Mouse (Mus musculus) Patski (cell line): ENCODE data around the gene BC034090. TPM values are rescaled to one million over a fixed set of nuclear protein-coding genes. Genes with fewer than 3 reads are reported as not detected.

Experiments used
- ATAC-seq: fragments of 100-300 bp; one replicate; pipeline ENCODE4 v1.8.0; 2021
- CTCF ChIA-PET: fragments of 350-600 bp; sonication (Branson Sonifier 250); formaldehyde crosslinking; loops from one replicate; lab custom pipeline; 2022; ENCODE audit warnings: inconsistent platforms; lab: Charles Lee
- POLR2A ChIA-PET: fragments of 350-600 bp; sonication (Branson Sonifier 250); formaldehyde crosslinking; loops from one replicate; lab custom pipeline; 2022; ENCODE audit warnings: antibody characterized with exemption, inconsistent platforms; lab: Charles Lee
- DNase-seq: peaks from one replicate; pipeline ENCODE4 v3.0.0-alpha.2; 2011; ENCODE audit warnings: low read depth, low spot score
- H3K27me3 ChIP-seq: fragments of 371-371 bp; one replicate; pipeline ENCODE4 v1.5.1; 2021
- CTCF ChIP-seq: fragments of 100-300 bp; IDR thresholded peaks from one replicate; pipeline ENCODE4 v1.5.1; 2021
- in situ Hi-C: fragments of 300-500 bp; cut with MboI; formaldehyde crosslinking; loops from 3 replicates; pipeline ENCODE4 v1.11.1; 2018; ENCODE audit warnings: low pct_unique_long_range_greater_than_20kb, mixed read lengths
- polyA plus RNA-seq: library from polyadenylated mRNA; unstranded; gene quantifications from one replicate; pipeline ENCODE4 v1.2.3, GENCODE M21; 2021

Gene BC034090
- polyA plus RNA-seq, result 75.8 TPM

DNA sequence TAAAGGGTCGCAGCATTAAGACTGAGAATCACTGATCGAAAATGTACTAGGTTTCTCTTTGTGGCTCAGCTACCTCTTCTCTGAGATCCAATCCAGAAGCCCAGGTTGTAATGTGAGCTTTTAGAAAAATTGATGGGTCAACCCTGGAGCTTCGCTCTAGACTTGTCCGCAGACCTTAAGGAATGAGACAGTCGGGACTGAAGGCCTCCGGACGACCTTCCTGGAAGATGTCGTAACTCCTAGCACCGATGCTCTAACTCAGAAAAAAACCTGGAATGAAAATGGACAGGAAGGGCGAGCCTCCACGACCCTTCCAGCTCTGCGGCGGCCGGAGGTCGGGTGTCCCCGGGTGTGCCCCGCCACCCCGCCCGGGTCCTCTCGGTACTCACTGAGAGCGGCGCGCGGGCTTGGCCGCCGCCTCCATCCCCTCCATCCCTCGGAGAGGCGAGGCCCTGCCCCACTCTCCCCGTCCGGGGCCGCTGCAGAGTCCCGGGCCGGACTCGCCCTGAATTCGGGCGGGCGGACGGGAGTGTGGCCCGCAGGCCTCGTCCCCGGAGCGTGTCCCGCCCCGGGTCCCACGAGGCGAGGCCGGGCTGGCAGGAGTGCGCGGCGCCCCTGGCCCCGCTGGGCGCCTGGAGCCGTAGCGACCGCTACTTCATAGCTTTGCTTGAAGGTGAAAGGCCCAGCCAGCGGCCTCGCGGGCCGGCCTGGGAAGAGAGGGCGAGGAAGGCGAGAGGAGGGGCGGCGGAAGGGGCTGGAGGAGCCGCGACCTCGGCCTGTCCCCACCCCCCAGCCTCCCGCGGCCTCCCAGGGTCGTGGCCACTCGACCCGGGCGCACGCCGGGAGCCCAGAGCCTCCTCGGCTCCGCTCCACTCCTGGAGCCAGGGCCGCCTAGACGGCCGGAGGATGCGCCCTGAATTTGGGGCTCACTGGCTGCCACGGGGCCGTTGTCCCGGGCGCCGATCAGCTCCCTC lies at the start of gene BC034090:
BC034090 (minus strand) TSS at position 648 of the 974 bp plus-strand sequence.
- CTCF ChIA-PET, result interaction anchor here (1.6 to 3.5 kb wide), 6 partner anchors 10 to 192 kb away, joined by 4 to 16 read pairs (median 6); no protein-coding TSS in a partner anchor
- in situ Hi-C loops, result no loop called here

DNA sequence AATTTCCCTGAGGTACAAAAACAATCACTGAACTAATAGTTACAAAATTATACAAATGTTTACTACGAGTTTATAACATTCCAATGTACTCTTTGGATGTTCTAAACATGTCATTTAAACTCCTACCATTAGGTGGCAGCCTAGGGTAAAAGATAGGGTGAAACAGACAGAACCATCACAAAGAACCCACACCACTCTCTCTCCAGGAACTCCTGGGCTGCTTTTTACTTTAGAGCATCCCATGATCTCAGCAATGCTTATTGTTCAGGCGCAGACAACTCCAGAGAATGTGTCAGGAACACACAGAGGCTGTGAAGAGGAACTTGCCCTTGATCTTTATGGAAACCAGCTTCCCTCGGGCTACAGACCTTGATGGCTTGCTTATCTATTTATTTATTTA lies 49.2 kb upstream of the BC034090 start:
- DNase-seq, result no peak
- TF ChIP-seq CTCF, result peak; percentile 65
- POLR2A ChIA-PET, result no interaction called here

More for the DNA sequence above, at the start of gene BC034090:
- POLR2A ChIA-PET, result interaction anchor here (0.9 to 2.3 kb wide), 10 partner anchors 10 to 194 kb away, joined by 3 to 23 read pairs (median 4); no protein-coding TSS in a partner anchor
- no peak for TF ChIP-seq CTCF
- ATAC-seq, result peak; percentile 69
- no peak for DNase-seq
- H3K27me3 ChIP-seq, result no peaks in the 10 kb centered on the region

DNA sequence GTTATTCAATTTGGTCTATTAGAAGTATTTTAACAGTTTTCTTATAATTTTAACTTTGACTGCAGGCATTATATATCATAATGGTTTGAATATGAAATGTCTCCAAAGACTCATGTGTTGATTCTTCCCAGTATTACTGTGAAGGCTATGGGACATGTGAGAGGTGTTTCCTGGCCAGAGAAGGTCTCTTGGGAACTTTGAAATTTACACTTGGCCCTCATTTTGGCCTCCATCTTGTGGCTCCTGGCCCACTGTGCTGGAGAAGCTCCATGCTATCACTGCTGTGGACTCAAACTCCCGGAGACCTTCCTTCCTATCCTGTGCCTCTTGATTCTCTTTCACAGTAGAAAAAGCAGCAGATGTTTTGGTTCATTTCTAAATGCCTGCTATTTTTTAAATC lies 45.2 kb upstream of the BC034090 start:
- ATAC-seq (no peak), DNase-seq (no peak)
- no peaks in the 10 kb centered on the region for H3K27me3 ChIP-seq
- no peak for TF ChIP-seq CTCF
- ChIA-PET POLR2A (no interaction called here), CTCF (no interaction called here)
- in situ Hi-C loops, result loop anchor here (10.0 kb wide), 2 partner anchors 495 to 505 kb away; no protein-coding TSS in a partner anchor

More for the DNA sequence above, 49.2 kb upstream of the BC034090 start:
- CTCF ChIA-PET, result interaction anchor here (0.9 to 1.6 kb wide), 5 partner anchors 64 to 264 kb away, joined by 3 to 7 read pairs (median 3); no protein-coding TSS in a partner anchor
- in situ Hi-C loops, result loop anchor here (5.0 kb wide), 1 partner anchor 244 kb away; no protein-coding TSS in a partner anchor
- H3K27me3 ChIP-seq, result no peaks in the 10 kb centered on the region
- no peak for ATAC-seq

DNA sequence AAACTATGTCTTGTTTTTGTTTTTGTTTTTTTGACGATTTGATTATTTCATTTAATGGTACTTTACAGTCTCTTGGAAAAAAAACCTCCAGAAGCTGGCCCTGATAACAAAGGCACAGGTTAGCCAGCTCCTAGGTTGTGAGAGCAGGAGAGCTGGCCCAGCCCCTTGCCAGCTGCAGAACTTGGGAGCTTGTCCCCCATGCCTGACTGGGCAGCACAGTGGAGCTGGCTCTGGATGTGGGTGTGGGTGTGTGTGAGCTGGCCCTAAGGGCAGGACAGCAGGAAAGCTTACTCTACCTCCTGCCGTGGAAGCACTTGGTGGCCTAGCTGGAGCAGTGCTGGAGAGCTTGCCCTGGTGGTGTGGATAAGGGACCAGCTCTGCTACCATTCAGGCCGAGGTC lies 43.8 kb upstream of the BC034090 start:
- no peak for ATAC-seq
- H3K27me3 ChIP-seq, result no peaks in the 10 kb centered on the region
- no peak for DNase-seq
- POLR2A ChIA-PET, result no interaction called here
- CTCF ChIA-PET, result interaction anchor here (1.1 kb wide), 1 partner anchor 250 kb away, joined by 4 read pairs; no protein-coding TSS in a partner anchor
- in situ Hi-C loops, result loop anchor here (10.0 kb wide), 2 partner anchors 497 to 503 kb away; no protein-coding TSS in a partner anchor
- TF ChIP-seq CTCF, result no peak

DNA sequence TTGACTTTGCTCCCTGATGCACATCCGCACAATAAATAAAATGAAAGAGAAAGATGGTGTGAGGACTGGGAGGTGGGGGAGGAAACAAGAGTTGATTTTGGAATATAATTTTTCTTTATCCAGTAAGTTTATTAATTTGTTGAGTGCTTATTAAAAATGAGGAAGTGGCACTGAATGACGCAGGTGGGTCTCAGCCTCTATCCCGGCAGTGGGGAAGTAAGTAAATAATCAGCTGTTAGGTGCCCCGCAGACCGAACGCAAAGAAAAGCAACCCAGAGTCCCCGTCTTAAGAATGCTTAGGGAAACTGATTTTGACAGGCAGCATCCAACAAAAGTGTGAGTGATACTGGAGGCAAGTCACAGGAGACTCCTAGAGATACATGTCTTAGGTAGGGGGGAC lies 39.6 kb upstream of the BC034090 start:
- POLR2A ChIA-PET, result no interaction called here
- H3K27me3 ChIP-seq, result no peaks in the 10 kb centered on the region
- in situ Hi-C loops, result loop anchor here (5.0 to 10.0 kb wide), 5 partner anchors 37 to 501 kb away; no protein-coding TSS in a partner anchor
- DNase-seq (no peak), ATAC-seq (no peak)
- no peak for TF ChIP-seq CTCF
- CTCF ChIA-PET, result interaction anchor here (1.6 kb wide), 1 partner anchor 257 kb away, joined by 5 read pairs; no protein-coding TSS in a partner anchor

DNA sequence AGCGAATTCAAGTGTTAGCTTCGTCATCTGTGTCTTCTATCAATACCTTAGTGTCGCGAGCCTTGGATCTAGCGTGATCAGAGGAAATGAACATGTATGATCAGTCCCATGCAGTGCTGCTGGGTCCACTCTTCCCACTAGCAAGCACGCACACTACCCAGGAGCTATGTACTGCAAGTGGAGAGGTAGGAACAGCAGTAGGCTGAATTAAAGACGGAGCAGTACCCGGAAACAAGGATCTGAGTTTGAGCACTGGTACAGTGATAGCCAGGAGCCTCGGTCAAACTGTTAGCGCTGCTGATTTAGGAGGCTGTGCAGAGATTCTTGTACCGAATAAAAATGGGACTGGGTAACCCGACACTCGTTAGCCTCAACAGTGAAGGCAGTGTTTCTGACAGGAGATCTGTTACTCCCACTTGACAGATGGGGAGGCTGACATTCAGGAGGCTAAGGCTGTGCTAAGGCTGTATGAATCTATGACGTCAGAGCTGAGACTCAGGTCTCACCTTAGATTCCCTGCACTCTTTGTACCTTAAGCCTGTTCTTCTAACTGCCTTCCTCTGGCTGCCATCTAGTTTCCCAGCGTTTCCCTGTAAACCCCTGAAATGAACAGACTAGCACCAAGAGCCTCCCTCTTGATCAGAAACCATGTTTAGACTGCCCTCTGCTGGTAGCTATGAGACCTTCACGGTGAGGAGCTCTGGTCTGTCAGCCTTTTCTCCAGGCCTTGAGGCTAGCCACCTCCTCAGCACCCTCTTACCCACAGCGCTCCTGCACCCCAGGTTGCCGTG lies 37.0 kb upstream of the BC034090 start:
- ChIA-PET POLR2A (no interaction called here), CTCF (interaction anchor here (0.6 to 2.7 kb wide), 21 partner anchors 12 to 274 kb away, joined by 3 to 29 read pairs (median 4); no protein-coding TSS in a partner anchor)
- in situ Hi-C loops, result loop anchor here (5.0 to 10.0 kb wide), 5 partner anchors 34 to 504 kb away; no protein-coding TSS in a partner anchor
- no peaks in the 10 kb centered on the region for H3K27me3 ChIP-seq
- peak; percentile 92 for TF ChIP-seq CTCF
- no peak for DNase-seq
- ATAC-seq, result peak; percentile 99

DNA sequence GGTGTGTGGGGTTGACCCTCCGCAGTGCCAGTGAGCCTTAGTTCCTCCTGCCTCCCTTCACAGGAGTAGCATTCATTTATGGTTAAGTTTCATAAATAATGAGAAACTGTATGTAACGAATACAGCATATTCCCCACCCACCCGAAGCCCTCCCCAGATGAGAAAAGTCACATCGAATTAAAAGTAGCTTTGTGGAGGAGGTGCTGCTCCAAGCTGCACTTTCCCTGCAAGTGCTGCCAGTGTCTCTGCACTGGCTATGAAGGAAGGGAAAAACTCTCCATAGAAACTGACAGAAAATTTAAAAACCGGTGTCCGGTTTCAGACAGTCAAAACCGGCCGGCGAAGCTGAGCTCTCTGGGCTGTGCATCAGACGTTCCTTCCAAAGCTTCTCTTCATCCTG lies 36.1 kb upstream of the BC034090 start:
- no peak for ATAC-seq
- in situ Hi-C loops, result loop anchor here (5.0 to 10.0 kb wide), 5 partner anchors 33 to 504 kb away; no protein-coding TSS in a partner anchor
- no peak for TF ChIP-seq CTCF
- no peaks in the 10 kb centered on the region for H3K27me3 ChIP-seq
- CTCF ChIA-PET, result interaction anchor here (1.2 to 2.7 kb wide), 5 partner anchors 61 to 258 kb away, joined by 3 to 29 read pairs (median 8); no protein-coding TSS in a partner anchor
- no peak for DNase-seq
- POLR2A ChIA-PET, result no interaction called here

DNA sequence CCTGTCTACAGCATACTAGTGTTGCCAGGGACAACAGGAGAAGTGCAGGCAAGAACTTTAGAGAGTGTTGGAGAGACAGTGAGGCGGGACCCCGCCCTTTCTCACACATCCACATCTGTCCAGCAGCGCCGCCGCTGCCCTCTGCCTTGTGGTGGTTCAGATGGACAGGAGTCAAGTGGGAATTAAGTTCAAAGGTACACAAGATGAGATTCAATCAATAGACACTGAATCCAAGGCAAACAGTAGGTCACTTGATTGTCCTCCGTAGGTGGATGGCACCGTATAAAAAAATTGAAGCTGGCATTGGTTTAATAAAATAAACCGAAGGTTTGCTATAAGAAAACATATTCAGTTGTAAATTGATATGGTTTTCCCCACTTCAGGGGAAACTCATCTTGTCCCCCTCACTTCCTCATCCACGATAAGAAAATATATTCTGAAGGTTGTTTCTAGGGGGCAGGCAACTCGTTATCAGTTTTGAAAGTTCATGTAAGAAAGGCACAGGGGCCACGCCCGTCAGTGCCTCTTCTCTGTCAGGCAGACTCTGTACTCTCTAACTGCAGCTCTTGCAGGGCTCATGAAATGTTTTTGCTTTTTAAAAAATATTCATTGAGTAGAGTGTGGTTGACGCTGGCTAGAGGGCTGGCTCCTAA lies 32.3 kb upstream of the BC034090 start:
- no peaks in the 10 kb centered on the region for H3K27me3 ChIP-seq
- in situ Hi-C loops, result no loop called here
- ChIA-PET CTCF (no interaction called here), POLR2A (interaction anchor here (0.6 kb wide), 1 partner anchor 9 kb away, joined by 3 read pairs; no protein-coding TSS in a partner anchor)
- ATAC-seq (no peak), DNase-seq (no peak)
- TF ChIP-seq CTCF, result no peak

DNA sequence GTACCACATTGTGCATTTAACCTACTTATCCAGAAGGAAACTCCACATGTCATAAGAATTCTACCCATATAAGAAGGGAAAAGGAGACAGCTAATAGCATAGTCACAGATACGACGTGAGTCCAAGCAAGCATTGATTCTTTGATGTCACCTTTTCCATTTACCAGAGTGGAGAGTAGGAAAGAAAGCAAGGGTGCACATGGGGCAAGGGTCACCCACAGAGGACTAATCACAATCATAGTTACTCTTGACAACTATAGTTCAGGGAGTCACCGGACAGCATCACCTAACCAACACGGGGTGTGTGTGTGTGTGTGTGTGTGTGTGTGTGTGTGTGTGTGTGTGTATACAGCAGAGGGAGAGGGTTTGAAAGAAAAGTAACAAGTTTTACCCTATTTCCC lies 31.5 kb upstream of the BC034090 start:
- ATAC-seq, result no peak
- POLR2A ChIA-PET, result interaction anchor here (0.6 kb wide), 1 partner anchor 10 kb away, joined by 3 read pairs; no protein-coding TSS in a partner anchor
- CTCF ChIA-PET, result no interaction called here
- no peak for TF ChIP-seq CTCF
- no peaks in the 10 kb centered on the region for H3K27me3 ChIP-seq
- in situ Hi-C loops, result no loop called here
- DNase-seq, result no peak
